Mouse (Mus musculus) monocyte, adult 2 months (primary cell): ENCODE data around the gene Bst2.

Experiments
- DNase-seq, 2 experiments: peaks; one replicate each; pipeline ENCODE4 v3.0.0; 2022; ENCODE audit warnings: low spot score in 2 of 2, low read depth in 1 of 2

Gene Bst2

GRCm38 (mm10) chr8:71485142-71486135, 51.8 kb downstream of the Bst2 start, which contains the start of gene Ano8:
Gene Ano8, minus strand, starts transcription at chr8:71485963.
- DNase-seq, result peak in 1 of 2 experiments; percentile 54

GRCm38 (mm10) chr8:71484736-71485135, 52.5 kb downstream of the Bst2 start:
- DNase-seq, result no peak
